Comparison of ENCODE assay signal across 8 mouse cellular contexts in the genomic region with DNA sequence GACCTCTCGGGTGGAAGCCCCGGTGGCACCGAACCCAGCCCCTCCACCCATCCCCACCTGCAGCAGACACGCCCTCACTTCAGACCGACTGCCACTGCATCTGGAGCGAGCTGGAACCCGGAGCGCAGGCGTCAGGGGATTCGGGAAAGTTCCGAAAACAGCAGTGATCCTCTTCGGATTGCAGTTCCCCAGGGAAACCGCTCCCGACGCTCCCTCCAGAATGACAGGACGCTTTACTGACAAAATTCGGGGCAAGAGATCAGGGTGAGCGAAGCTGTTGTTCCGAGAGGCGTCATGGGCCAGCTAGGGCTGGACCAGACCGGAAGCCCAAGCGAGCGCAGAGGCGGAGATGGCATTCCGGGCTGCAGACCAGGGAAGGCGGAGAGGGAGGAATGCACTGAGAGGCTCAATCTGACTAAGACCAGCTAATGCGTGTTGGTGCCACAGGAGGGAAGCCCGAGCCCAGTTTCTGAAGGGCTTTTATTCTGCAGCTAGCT. TPM values are rescaled to one million over a fixed set of nuclear protein-coding genes. Genes with fewer than 3 reads are reported as not detected.
DNase-seq lines count a peak whose midpoint lies in the region; ATAC-seq and TF ChIP-seq lines count a peak whose summit lies in the region.

Cpeb1 (minus strand) TSS at position 311 of the 497 bp plus-strand sequence.

- TF ChIP-seq POLR2A in embryonic fibroblast, embryonic 13.5 days (IDR thresholded peaks at IDR 0.05; ENCODE audit: low read depth, low read length): peak; percentile 60

- TF ChIP-seq CTCF in embryonic fibroblast, embryonic 13.5 days (IDR thresholded peaks at IDR 0.05; ENCODE audit: borderline replicate concordance, insufficient read depth, low read length): 0 out of 2 replicates have a peak, but pooled peaks have one; percentile 47
- peak; percentile 54 for TF ChIP-seq CTCF in kidney, postnatal 0 days (IDR thresholded peaks at IDR 0.05; ENCODE audit: low read depth)

- peak within 1 kb of the TSS; percentile 0; the same call in 1 of the 2 replicates for H3K27ac ChIP-seq in embryonic fibroblast, embryonic 13.5 days (ENCODE audit: insufficient read depth, low read length)
- no peak within 1 kb of the TSS for H3K27ac ChIP-seq in heart, embryonic 12.5 days (ENCODE audit: poor library complexity, severe bottlenecking)
- H3K27ac ChIP-seq in kidney, postnatal 0 days: no peak within 1 kb of the TSS
- no peak within 1 kb of the TSS for H3K27ac ChIP-seq in liver, embryonic 11.5 days (ENCODE audit: low read depth, low read length)
- H3K27ac ChIP-seq in neural tube, embryonic 12.5 days: no peak within 1 kb of the TSS

- under 1% methylated on average over 28 of the region's 28 CpGs for WGBS in heart, embryonic 12.5 days
- WGBS in kidney, postnatal 0 days: under 1% methylated on average over 28 of the region's 28 CpGs
- WGBS in liver, embryonic 11.5 days: 3% methylated on average over 28 of the region's 28 CpGs
- under 1% methylated on average over 28 of the region's 28 CpGs for WGBS in neural tube, embryonic 12.5 days

- no peaks in the 10 kb centered on the region for H3K9me3 ChIP-seq in heart, embryonic 12.5 days (replicated peaks)
- no peaks in the 10 kb centered on the region for H3K9me3 ChIP-seq in kidney, postnatal 0 days (replicated peaks; ENCODE audit: low read length)
- no peaks in the 10 kb centered on the region for H3K9me3 ChIP-seq in liver, embryonic 11.5 days (ENCODE audit: control insufficient read depth, low read length)
- no peaks in the 10 kb centered on the region for H3K9me3 ChIP-seq in neural tube, embryonic 12.5 days

- H3K9ac ChIP-seq in heart, embryonic 12.5 days: peak within 1 kb of the TSS; percentile 67
- peak within 1 kb of the TSS; percentile 47; the same call in 1 of the 2 replicates for H3K9ac ChIP-seq in kidney, postnatal 0 days (ENCODE audit: low read depth, low read length)
- H3K9ac ChIP-seq in liver, embryonic 11.5 days (ENCODE audit: low read depth, low read length): 0 out of 2 replicates have a peak within 1 kb of the TSS, but pooled peaks have one; percentile 8
- peak within 1 kb of the TSS; percentile 56 for H3K9ac ChIP-seq in neural tube, embryonic 12.5 days

- H3K27me3 ChIP-seq in heart, embryonic 12.5 days (replicated peaks): peaks cover 79% of the 10 kb centered on the region
- peaks cover 42% of the 10 kb centered on the region for H3K27me3 ChIP-seq in kidney, postnatal 0 days (ENCODE audit: insufficient read depth, low read length)
- peaks cover 61% of the 10 kb centered on the region for H3K27me3 ChIP-seq in liver, embryonic 11.5 days (replicated peaks; ENCODE audit: control insufficient read depth, insufficient read depth, low read length)
- peaks cover 68% of the 10 kb centered on the region for H3K27me3 ChIP-seq in neural tube, embryonic 12.5 days (replicated peaks)

- 0 out of 2 replicates have a peak, but pooled peaks have one; percentile 31 for ATAC-seq in heart, embryonic 12.5 days (ENCODE audit: insufficient number of reproducible peaks, low FRiP score)
- peak; percentile 75 for ATAC-seq in kidney, postnatal 0 days (replicated peaks; ENCODE audit: low FRiP score, low read depth)
- no peak for ATAC-seq in liver, embryonic 11.5 days (replicated peaks; ENCODE audit: low FRiP score)
- ATAC-seq in neural tube, embryonic 12.5 days (ENCODE audit: low FRiP score, low read depth): peak; percentile 27; the same call in 1 of the 2 replicates

- peak within 1 kb of the TSS; percentile 88 for H3K4me3 ChIP-seq in embryonic fibroblast, embryonic 13.5 days (ENCODE audit: insufficient read depth, low read length)
- H3K4me3 ChIP-seq in heart, embryonic 12.5 days: peak within 1 kb of the TSS; percentile 64
- peak within 1 kb of the TSS; percentile 48 for H3K4me3 ChIP-seq in kidney, postnatal 0 days (replicated peaks; ENCODE audit: low read depth, low read length)
- H3K4me3 ChIP-seq in liver, embryonic 11.5 days (ENCODE audit: low read depth, low read length): peak within 1 kb of the TSS; percentile 50
- peak within 1 kb of the TSS; percentile 51 for H3K4me3 ChIP-seq in neural tube, embryonic 12.5 days

- H3K4me2 ChIP-seq in heart, embryonic 12.5 days: peak within 1 kb of the TSS; percentile 98
- peak within 1 kb of the TSS; percentile 88 for H3K4me2 ChIP-seq in kidney, postnatal 0 days (ENCODE audit: low read length)
- peak within 1 kb of the TSS; percentile 77 for H3K4me2 ChIP-seq in liver, embryonic 11.5 days
- H3K4me2 ChIP-seq in neural tube, embryonic 12.5 days (replicated peaks): peak within 1 kb of the TSS; percentile 94

- peak; percentile 54 for DNase-seq in ovary, adult 18-20 months (ENCODE audit: low spot score)
- no peak for DNase-seq in ovary, postnatal 10 days (ENCODE audit: low spot score)
- DNase-seq in kidney, postnatal 0 days (ENCODE audit: low spot score): peak; percentile 76
- DNase-seq in liver, embryonic 11.5 days (ENCODE audit: low spot score): peak; percentile 44
- peak; percentile 52 to 73 for DNase-seq in urinary bladder, postnatal 36 days (ENCODE audit: low spot score in 2 of 2)

- no peaks in the 10 kb centered on the region for H3K36me3 ChIP-seq in heart, embryonic 12.5 days
- H3K36me3 ChIP-seq in kidney, postnatal 0 days (ENCODE audit: insufficient read depth, low read length): no peaks in the 10 kb centered on the region
- H3K36me3 ChIP-seq in liver, embryonic 11.5 days (ENCODE audit: control insufficient read depth, insufficient read depth, low read length): no peaks in the 10 kb centered on the region
- H3K36me3 ChIP-seq in neural tube, embryonic 12.5 days: no peaks in the 10 kb centered on the region

- no peaks in the 10 kb centered on the region for H3K4me1 ChIP-seq in embryonic fibroblast, embryonic 13.5 days (ENCODE audit: control insufficient read depth, insufficient read depth, low read length)
- H3K4me1 ChIP-seq in heart, embryonic 12.5 days (replicated peaks): peaks cover 23% of the 10 kb centered on the region
- H3K4me1 ChIP-seq in kidney, postnatal 0 days (replicated peaks; ENCODE audit: insufficient read depth, low read length): peaks cover 13% of the 10 kb centered on the region
- peaks cover 5% of the 10 kb centered on the region; the same call in 1 of the 2 replicates for H3K4me1 ChIP-seq in liver, embryonic 11.5 days (replicated peaks; ENCODE audit: control insufficient read depth, insufficient read depth, low read length)
- peaks cover 24% of the 10 kb centered on the region for H3K4me1 ChIP-seq in neural tube, embryonic 12.5 days

RNA-seq across cellular contexts. Expression of gene Cpeb1, which starts in this region (rescaled TPM):
- polyA plus RNA-seq in embryonic fibroblast, embryonic 13.5 days (2011; ENCODE audit: insufficient read length, low read depth, missing spikeins): 36.0 and 37.4 TPM in 2 replicates
- 3.2 and 4.4 TPM in 2 replicates for polyA plus RNA-seq in heart, embryonic 12.5 days (2016; fragmentation: Nextera tagmentation; extraction: Ambion mirVana)
- 0.39 and 0.80 TPM in 2 replicates for polyA plus RNA-seq in kidney, postnatal 0 days (2015; fragmentation: Nextera tagmentation; extraction: Ambion mirVana)
- 0.09 and 0.27 TPM in 2 replicates for polyA plus RNA-seq in liver, embryonic 11.5 days (2014; fragmentation: Nextera tagmentation; extraction: Ambion mirVana)
- 1.9 and 4.0 TPM in 2 replicates for polyA plus RNA-seq in neural tube, embryonic 12.5 days (2016; fragmentation: Nextera tagmentation; extraction: Ambion mirVana)

Comparison
In these comparisons a context has a peak if more than half of its experiments do, and no peak if none do; other contexts are left out.
1. Peak in DNase-seq, ATAC-seq, H3K4me3 ChIP-seq, H3K9ac ChIP-seq and H3K4me2 ChIP-seq in kidney, postnatal 0 days; RNA of the gene not detected or under 1 TPM.
2. Peak in DNase-seq, H3K4me3 ChIP-seq, H3K9ac ChIP-seq and H3K4me2 ChIP-seq in liver, embryonic 11.5 days; RNA of the gene not detected or under 1 TPM.
3. H3K9ac ChIP-seq: peak in every context shown above with its lines; median percentile 67 in heart, embryonic 12.5 days; 56 in neural tube, embryonic 12.5 days; 47 in kidney, postnatal 0 days; 8 in liver, embryonic 11.5 days.